Comparison of ENCODE assay signal across 8 mouse cellular contexts in genomic region chr9:76236626-76237025, GRCm38 (mm10). TPM values are rescaled to one million over a fixed set of nuclear protein-coding genes. Genes with fewer than 3 reads are reported as not detected.
DNase-seq lines count a peak whose midpoint lies in the region; ATAC-seq and TF ChIP-seq lines count a peak whose summit lies in the region.

No protein-coding gene starts in this region.

- H3K9ac ChIP-seq in heart, embryonic 12.5 days: no peak overlapping the region
- no peak overlapping the region for H3K9ac ChIP-seq in kidney, embryonic 15.5 days
- H3K9ac ChIP-seq in limb, embryonic 15.5 days: no peak overlapping the region
- H3K9ac ChIP-seq in midbrain, postnatal 0 days (replicated peaks; ENCODE audit: low read length, poor library complexity, severe bottlenecking): no peak overlapping the region
- H3K9ac ChIP-seq in stomach, embryonic 16.5 days (ENCODE audit: low read length): no peak overlapping the region

- no peaks in the 10 kb centered on the region for H3K4me1 ChIP-seq in bone marrow, adult 2 months (ENCODE audit: control insufficient read depth, insufficient read depth, low read length)
- H3K4me1 ChIP-seq in erythroblast, embryonic 14.5 days (ENCODE audit: control insufficient read depth): peaks cover 37% of the 10 kb centered on the region
- H3K4me1 ChIP-seq in heart, embryonic 12.5 days (replicated peaks): 0 out of 2 replicates have a peak, but pooled peaks cover 3% of the 10 kb centered on the region
- H3K4me1 ChIP-seq in kidney, embryonic 15.5 days: 0 out of 2 replicates have a peak, but pooled peaks cover 4% of the 10 kb centered on the region
- H3K4me1 ChIP-seq in limb, embryonic 15.5 days: no peaks in the 10 kb centered on the region
- H3K4me1 ChIP-seq in midbrain, postnatal 0 days (ENCODE audit: insufficient read depth, low read length): no peaks in the 10 kb centered on the region
- H3K4me1 ChIP-seq in stomach, embryonic 16.5 days (ENCODE audit: control insufficient read depth, insufficient read depth, low read length): no peaks in the 10 kb centered on the region; the same call in 1 of the 2 replicates

- H3ac ChIP-seq in C2C12 (ENCODE audit: control insufficient read depth, insufficient read length, low read depth): no peak overlapping the region

- no peaks in the 10 kb centered on the region for H3K79me3 ChIP-seq in C2C12 (ENCODE audit: low read depth)

- DNase-seq in midbrain, postnatal 0 days (ENCODE audit: low spot score): peak; percentile 78

- H3K27ac ChIP-seq in bone marrow, adult 2 months (ENCODE audit: control insufficient read depth, insufficient read depth, low read depth, low read length, poor library complexity): no peak overlapping the region
- H3K27ac ChIP-seq in heart, embryonic 12.5 days (ENCODE audit: poor library complexity, severe bottlenecking): no peak overlapping the region
- no peak overlapping the region for H3K27ac ChIP-seq in kidney, embryonic 15.5 days
- H3K27ac ChIP-seq in limb, embryonic 15.5 days: no peak overlapping the region
- H3K27ac ChIP-seq in midbrain, postnatal 0 days (ENCODE audit: low read depth, low read length): no peak overlapping the region
- no peak overlapping the region for H3K27ac ChIP-seq in stomach, embryonic 16.5 days (ENCODE audit: low read length)

- no peaks in the 10 kb centered on the region for H3K79me2 ChIP-seq in C2C12 (ENCODE audit: control insufficient read depth, insufficient read depth)

- no peaks in the 10 kb centered on the region for H3K36me3 ChIP-seq in C2C12 (ENCODE audit: control insufficient read depth, insufficient read depth)
- H3K36me3 ChIP-seq in erythroblast, embryonic 14.5 days (ENCODE audit: control insufficient read depth): no peaks in the 10 kb centered on the region
- no peaks in the 10 kb centered on the region for H3K36me3 ChIP-seq in heart, embryonic 12.5 days
- no peaks in the 10 kb centered on the region for H3K36me3 ChIP-seq in kidney, embryonic 15.5 days
- H3K36me3 ChIP-seq in limb, embryonic 15.5 days: no peaks in the 10 kb centered on the region
- no peaks in the 10 kb centered on the region for H3K36me3 ChIP-seq in midbrain, postnatal 0 days (ENCODE audit: insufficient read depth, low read length)
- H3K36me3 ChIP-seq in stomach, embryonic 16.5 days (ENCODE audit: control insufficient read depth, insufficient read depth, low read length): no peaks in the 10 kb centered on the region

- no peaks in the 10 kb centered on the region for H3K9me3 ChIP-seq in erythroblast, embryonic 14.5 days (ENCODE audit: control insufficient read depth, low read length)
- H3K9me3 ChIP-seq in heart, embryonic 12.5 days (replicated peaks): no peaks in the 10 kb centered on the region
- no peaks in the 10 kb centered on the region for H3K9me3 ChIP-seq in kidney, embryonic 15.5 days (replicated peaks)
- H3K9me3 ChIP-seq in limb, embryonic 15.5 days: no peaks in the 10 kb centered on the region
- no peaks in the 10 kb centered on the region for H3K9me3 ChIP-seq in midbrain, postnatal 0 days (ENCODE audit: low read length)
- H3K9me3 ChIP-seq in stomach, embryonic 16.5 days (replicated peaks; ENCODE audit: control insufficient read depth, low read length): no peaks in the 10 kb centered on the region

- peak; percentile 84 for ATAC-seq in heart, embryonic 12.5 days (ENCODE audit: insufficient number of reproducible peaks, low FRiP score)
- ATAC-seq in kidney, embryonic 15.5 days (replicated peaks; ENCODE audit: low FRiP score): peak; percentile 89
- no peak for ATAC-seq in limb, embryonic 15.5 days (ENCODE audit: insufficient number of reproducible peaks, low FRiP score, low TSS enrichment, low read depth)
- 0 out of 2 replicates have a peak, but pooled peaks have one; percentile 54 for ATAC-seq in midbrain, postnatal 0 days (ENCODE audit: low FRiP score)
- peak; percentile 68; the same call in 1 of the 2 replicates for ATAC-seq in stomach, embryonic 16.5 days (ENCODE audit: insufficient read depth, low FRiP score)

- no peak for TF ChIP-seq POLR2A in bone marrow, adult 2 months (IDR thresholded peaks at IDR 0.05; ENCODE audit: borderline replicate concordance, control insufficient read depth, low read depth, low read length)

- no peak overlapping the region for H3K4me3 ChIP-seq in C2C12 (ENCODE audit: insufficient read depth, poor library complexity, severe bottlenecking)
- H3K4me3 ChIP-seq in bone marrow, adult 2 months (replicated peaks; ENCODE audit: control insufficient read depth, low read depth, low read length): no peak overlapping the region
- peak overlapping the region; percentile 65 for H3K4me3 ChIP-seq in erythroblast, embryonic 14.5 days (replicated peaks)
- peak overlapping the region; percentile 54 for H3K4me3 ChIP-seq in heart, embryonic 12.5 days
- peak overlapping the region; percentile 46 for H3K4me3 ChIP-seq in kidney, embryonic 15.5 days (replicated peaks)
- H3K4me3 ChIP-seq in limb, embryonic 15.5 days: peak overlapping the region; percentile 35; the same call in 1 of the 2 replicates
- peak overlapping the region; percentile 23; the same call in 1 of the 2 replicates for H3K4me3 ChIP-seq in midbrain, postnatal 0 days (ENCODE audit: low read depth, low read length)
- peak overlapping the region; percentile 51 for H3K4me3 ChIP-seq in stomach, embryonic 16.5 days (replicated peaks; ENCODE audit: low read length)

- peak; percentile 24 for TF ChIP-seq CTCF in C2C12 (IDR thresholded peaks at IDR 0.05; ENCODE audit: control insufficient read depth, insufficient read depth, insufficient read length)
- TF ChIP-seq CTCF in bone marrow, adult 2 months (IDR thresholded peaks at IDR 0.05; ENCODE audit: control insufficient read depth, insufficient read depth, low read length): peak; percentile 17; the same call in 1 of the 2 replicates
- TF ChIP-seq CTCF in midbrain, postnatal 0 days (IDR thresholded peaks at IDR 0.05): peak; percentile 92

- H3K27me3 ChIP-seq in C2C12 (ENCODE audit: control insufficient read depth, insufficient read depth, insufficient read length): no peaks in the 10 kb centered on the region
- H3K27me3 ChIP-seq in erythroblast, embryonic 14.5 days (ENCODE audit: control insufficient read depth): no peaks in the 10 kb centered on the region
- H3K27me3 ChIP-seq in heart, embryonic 12.5 days (replicated peaks): no peaks in the 10 kb centered on the region
- no peaks in the 10 kb centered on the region for H3K27me3 ChIP-seq in kidney, embryonic 15.5 days
- H3K27me3 ChIP-seq in limb, embryonic 15.5 days: no peaks in the 10 kb centered on the region
- no peaks in the 10 kb centered on the region for H3K27me3 ChIP-seq in midbrain, postnatal 0 days (ENCODE audit: insufficient read depth, low read length)
- no peaks in the 10 kb centered on the region for H3K27me3 ChIP-seq in stomach, embryonic 16.5 days (ENCODE audit: control insufficient read depth, insufficient read depth, low read length)

- WGBS in bone marrow, adult 2 months: 3% methylated on average over 7 of the region's 7 CpGs
- whole genome bisulfite sequencing in heart, embryonic 12.5 days: 2% methylated on average over 7 of the region's 7 CpGs
- 3% methylated on average over 7 of the region's 7 CpGs for WGBS in kidney, embryonic 15.5 days
- under 1% methylated on average over 7 of the region's 7 CpGs for WGBS in limb, embryonic 15.5 days
- WGBS in midbrain, postnatal 0 days: under 1% methylated on average over 7 of the region's 7 CpGs
- 1% methylated on average over 7 of the region's 7 CpGs for WGBS in stomach, embryonic 16.5 days

- H3K4me2 ChIP-seq in heart, embryonic 12.5 days: peak overlapping the region; percentile 47
- H3K4me2 ChIP-seq in kidney, embryonic 15.5 days: peak overlapping the region; percentile 75
- peak overlapping the region; percentile 58 for H3K4me2 ChIP-seq in limb, embryonic 15.5 days
- peak overlapping the region; percentile 52 for H3K4me2 ChIP-seq in midbrain, postnatal 0 days (ENCODE audit: low read depth, low read length, poor library complexity, severe bottlenecking)
- peak overlapping the region; percentile 88 for H3K4me2 ChIP-seq in stomach, embryonic 16.5 days (ENCODE audit: low read depth, low read length)

TF ChIP-seq in C2C12, 6 proteins besides CTCF, POLR2A, EP300 and RAD21:
- TF ChIP-seq FOSL1 (IDR thresholded peaks at IDR 0.05; ENCODE audit: insufficient read depth, low read length, poor library complexity, severe bottlenecking) (no peak), USF1 (IDR thresholded peaks at IDR 0.05; ENCODE audit: low read depth) (no peak), MYOD1 (IDR thresholded peaks at IDR 0.05; ENCODE audit: control insufficient read depth, insufficient read length, low read depth) (no peak), CEBPB (IDR thresholded peaks at IDR 0.05; ENCODE audit: low read depth) (no peak), MYOG (IDR thresholded peaks at IDR 0.05; ENCODE audit: control insufficient read depth, extremely low read depth, insufficient read length) (no peak), MAX (IDR thresholded peaks at IDR 0.05) (no peak)

RNA-seq across cellular contexts. Expression of gene Gfral, which starts 23.2 kb away (rescaled TPM):
- not detected for polyA plus RNA-seq in C2C12 (2012; fragmentation: generic; extraction: Trizol)
- polyA plus RNA-seq in bone marrow, adult 2 months (2011; ENCODE audit: insufficient read depth, insufficient read length, low replicate concordance, missing spikeins): not detected in 2 replicates
- not detected in 2 replicates for polyA plus RNA-seq in erythroblast, embryonic 14.5 days (2012)
- not detected in 2 replicates for polyA plus RNA-seq in heart, embryonic 12.5 days (2016; fragmentation: Nextera tagmentation; extraction: Ambion mirVana)
- not detected in 2 replicates for polyA plus RNA-seq in kidney, embryonic 15.5 days (2015; fragmentation: Nextera tagmentation; extraction: Ambion mirVana)
- not detected in 2 replicates for polyA plus RNA-seq in limb, embryonic 15.5 days (2015; fragmentation: Nextera tagmentation; extraction: Ambion mirVana)
- not detected in 2 replicates for total RNA-seq in midbrain, postnatal 0 days (2014; rRNA removed)
- polyA plus RNA-seq in midbrain, postnatal 0 days (2015; fragmentation: Nextera tagmentation; extraction: Ambion mirVana): 0.09 TPM in 1 of 2 replicates, not detected in the other
- polyA plus RNA-seq in stomach, embryonic 16.5 days (2015; fragmentation: Nextera tagmentation; extraction: Ambion mirVana): not detected in 2 replicates

Comparison
In these comparisons a context has a peak if more than half of its experiments do, and no peak if none do; other contexts are left out.
1. H3K4me3 ChIP-seq: peak in erythroblast, embryonic 14.5 days (single experiment), heart, embryonic 12.5 days (single experiment), kidney, embryonic 15.5 days (single experiment), limb, embryonic 15.5 days (single experiment), midbrain, postnatal 0 days (single experiment) and stomach, embryonic 16.5 days (single experiment); none in C2C12 (single experiment) and bone marrow, adult 2 months (single experiment).
2. CTCF ChIP-seq: peak in every context shown above with its lines; median percentile 92 in midbrain, postnatal 0 days; 24 in C2C12; 17 in bone marrow, adult 2 months.
3. Peak in every context shown above with its lines, with median percentiles within 50 percentile points of each other: H3K4me2 ChIP-seq.